Mouse (Mus musculus): ENCODE data around the gene Cenpx. TPM values are rescaled to one million over a fixed set of nuclear protein-coding genes. Genes with fewer than 3 reads are reported as not detected.
"Not testable (repeated sequence)": the region's sequence is repeated elsewhere in the genome, so short reads cannot be mapped to it uniquely, and the experiment has no call there.

Gene Cenpx
- 10 to 100 TPM; 35.4 to 36.4 TPM for total RNA-seq (2021)
- long read RNA-seq, experiment 1, transcript Cenpx-202 (5 exons, 606 nt), result major isoform, 13 of 30 reads
- long read RNA-seq, experiment 1, partial matches to known transcripts, result 2 of 30 reads
- long read RNA-seq, experiment 1, other reads (novel, unspliced or antisense), result 12 of 30 reads
- long read RNA-seq, experiment 2, transcript Cenpx-202 (5 exons, 606 nt), result major isoform, 19 of 26 reads
- long read RNA-seq, experiment 2, partial matches to known transcripts, result 2 of 26 reads
- long read RNA-seq, experiment 2, other reads (novel, unspliced or antisense), result 4 of 26 reads

DNA sequence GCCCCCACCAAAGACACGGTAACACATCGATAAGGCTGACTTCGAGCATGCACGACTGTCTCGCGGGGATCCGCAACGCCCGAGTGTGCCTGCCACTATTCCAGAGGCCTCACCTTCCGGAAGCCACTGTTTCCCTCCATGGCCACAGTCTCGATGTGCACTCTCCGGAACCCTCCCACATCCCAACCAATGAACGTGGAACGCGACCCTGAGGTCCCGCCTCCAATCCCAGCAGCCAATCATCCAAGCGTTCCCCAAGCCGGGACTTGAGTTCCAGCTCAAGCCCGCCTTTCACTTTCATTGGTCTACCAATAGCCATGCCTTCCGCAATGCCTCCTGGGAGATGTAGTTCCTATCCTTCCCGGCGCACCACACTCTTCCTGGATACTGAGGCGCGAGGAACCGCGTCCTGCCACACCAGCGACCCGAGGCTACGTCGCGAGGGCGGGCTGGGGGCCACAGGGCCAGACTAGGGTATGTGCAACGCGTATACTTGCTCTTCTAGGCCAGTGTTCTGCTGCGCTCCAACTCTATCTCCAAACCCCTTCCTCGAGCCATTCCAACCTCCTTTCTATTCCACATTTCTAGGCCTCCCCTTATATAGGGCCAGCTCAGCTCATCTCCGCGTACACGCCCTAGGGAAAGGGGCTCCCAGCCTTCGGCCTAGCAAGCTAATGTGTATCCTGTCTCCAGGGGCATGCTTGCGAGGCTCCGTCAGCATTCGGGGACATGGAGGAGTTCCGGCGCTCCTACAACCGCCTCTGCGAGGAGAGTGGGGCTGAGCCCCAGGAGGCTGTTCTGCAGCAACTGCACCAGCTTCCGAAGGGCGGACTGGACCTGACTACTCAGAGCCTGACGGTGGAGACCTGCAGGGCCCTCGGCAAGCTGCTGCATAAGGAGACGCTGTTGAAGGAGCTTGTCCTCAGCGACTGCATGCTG, at the start of gene Cenpx, which contains the start of gene Lrrc45:
Gene Cenpx, minus strand, starts transcription at position 159 of the 939 bp plus-strand sequence.
Gene Lrrc45, plus strand, starts transcription at position 346 of the 939 bp plus-strand sequence.
- DNase-seq, result peak; percentile 94 to 95
- intact Hi-C loops (cut with DNase I), result loop anchor here (2.0 to 5.0 kb wide), 4 partner anchors 95 to 227 kb away; no protein-coding TSS in a partner anchor

GRCm38 (mm10) chr11:120762672-120763041, 49.1 kb upstream of the Cenpx start, which contains the start of gene Hmga1b:
Hmga1b (plus strand) TSS chr11:120762794.
- not testable (repeated sequence) for DNase-seq

DNA sequence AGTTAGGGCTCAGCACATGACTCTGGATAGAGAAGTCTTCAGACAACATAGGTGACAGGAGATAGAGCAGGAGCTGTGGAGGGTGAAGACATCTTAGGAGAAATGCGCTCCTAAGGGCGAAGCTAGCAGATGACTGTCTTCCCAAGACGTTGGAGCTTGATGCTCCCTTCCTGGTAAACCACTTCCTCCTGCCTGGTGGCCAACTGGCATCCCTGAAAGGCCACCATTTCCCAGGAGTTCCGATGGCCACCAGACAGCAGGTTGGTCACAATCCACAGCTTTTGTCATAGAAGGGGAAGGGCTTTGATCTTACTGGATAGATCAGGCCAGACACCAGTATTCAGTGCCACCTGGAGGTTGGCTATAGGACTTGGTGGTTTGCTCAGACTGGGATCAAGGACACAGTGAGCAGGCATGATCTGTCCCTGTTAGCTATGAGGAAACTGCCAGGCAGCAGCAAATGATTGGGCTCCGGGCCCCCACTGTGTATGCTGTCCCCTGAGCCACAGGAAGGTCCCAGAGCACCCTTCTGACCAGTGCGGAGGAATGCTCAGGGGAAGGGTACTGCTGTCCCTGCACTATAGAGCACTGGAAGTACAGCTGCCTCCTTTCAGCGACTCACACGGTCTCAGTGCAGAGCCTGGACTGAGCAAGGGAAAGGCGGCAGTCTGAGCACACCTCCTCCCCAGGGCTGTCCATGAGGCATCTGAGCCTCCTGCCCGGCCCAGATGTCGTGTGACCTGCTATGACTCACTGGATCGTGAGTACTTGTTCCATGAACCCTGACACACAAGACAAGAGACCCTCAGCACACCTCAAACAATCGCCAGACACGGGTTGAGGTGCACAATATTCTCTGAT, 48.5 kb upstream of the Cenpx start:
- intact Hi-C loops (cut with DNase I), result no loop called here
- DNase-seq, result no peak

More at GRCm38 (mm10) chr11:120762672-120763041, 49.1 kb upstream of the Cenpx start, which contains the start of gene Hmga1b:
- intact Hi-C loops (cut with DNase I), result not testable (repeated sequence)

GRCm38 (mm10) chr11:120760236-120760635, 46.7 kb upstream of the Cenpx start:
- no peak for DNase-seq
- intact Hi-C loops (cut with DNase I), result no loop called here

DNA sequence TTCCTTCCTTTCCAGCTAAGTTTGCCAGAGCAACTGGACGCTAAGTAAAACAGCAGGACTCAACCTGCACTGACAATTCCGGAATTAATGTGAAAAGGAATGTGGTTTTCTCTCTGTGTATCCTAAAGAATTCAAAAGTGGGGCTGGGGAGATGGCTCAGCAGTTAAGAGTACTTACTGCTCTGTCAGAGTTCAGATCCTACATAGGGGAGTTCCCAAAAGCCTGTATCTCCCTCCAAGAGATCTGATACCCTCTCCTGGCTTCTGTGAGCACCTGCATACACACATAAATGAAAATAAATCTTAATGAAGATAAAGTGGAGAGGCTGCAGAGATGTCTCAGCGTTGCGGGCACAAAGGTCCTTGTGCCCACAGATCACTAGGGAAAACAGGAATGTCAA, 38.1 kb upstream of the Cenpx start:
- intact Hi-C loops (cut with DNase I), result loop anchor here (2.0 kb wide), 1 partner anchor 27 kb away; no protein-coding TSS in a partner anchor
- no peak for DNase-seq

DNA sequence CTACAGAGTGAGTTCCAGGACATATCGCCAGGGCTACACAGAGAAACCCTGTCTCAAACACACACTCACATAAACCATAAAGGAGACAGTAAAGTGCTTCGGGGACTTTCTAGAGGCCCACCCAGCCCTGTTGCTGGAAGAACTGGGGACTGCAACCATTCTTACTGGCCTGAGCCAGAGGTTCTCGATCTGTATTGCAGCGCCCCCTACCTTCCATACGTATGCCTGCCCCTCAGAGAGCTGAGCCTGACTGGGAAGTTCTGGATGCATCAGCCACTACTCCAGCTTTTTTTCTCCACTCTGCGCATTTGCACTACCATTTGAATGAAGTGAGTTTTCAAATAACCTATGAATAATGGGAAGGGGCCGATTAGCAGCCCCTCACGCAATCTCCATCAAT, 35.9 kb upstream of the Cenpx start:
- peak in 1 of 2 experiments; percentile 55 for DNase-seq
- intact Hi-C loops (cut with DNase I), result no loop called here

DNA sequence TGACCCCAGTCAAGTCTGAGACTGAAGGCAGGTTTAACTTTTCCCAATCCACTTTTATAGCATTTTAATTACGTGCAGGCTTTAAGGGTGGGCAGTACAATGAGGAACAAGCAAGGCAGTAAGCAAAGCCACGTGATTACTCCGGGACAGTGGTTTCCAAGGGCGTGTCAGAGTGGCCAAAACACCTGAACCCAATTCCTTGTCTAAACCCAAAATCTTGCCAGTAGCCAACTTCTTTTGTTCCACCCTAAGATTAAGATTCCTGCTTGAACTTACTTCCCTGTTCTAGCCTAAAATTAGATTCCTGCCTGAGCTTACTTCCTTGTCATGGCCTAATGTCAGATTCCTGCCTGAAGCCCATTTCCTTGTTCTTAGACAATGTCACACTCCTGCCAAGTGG, 34.4 kb upstream of the Cenpx start:
- DNase-seq, result no peak
- intact Hi-C loops (cut with DNase I), result no loop called here

DNA sequence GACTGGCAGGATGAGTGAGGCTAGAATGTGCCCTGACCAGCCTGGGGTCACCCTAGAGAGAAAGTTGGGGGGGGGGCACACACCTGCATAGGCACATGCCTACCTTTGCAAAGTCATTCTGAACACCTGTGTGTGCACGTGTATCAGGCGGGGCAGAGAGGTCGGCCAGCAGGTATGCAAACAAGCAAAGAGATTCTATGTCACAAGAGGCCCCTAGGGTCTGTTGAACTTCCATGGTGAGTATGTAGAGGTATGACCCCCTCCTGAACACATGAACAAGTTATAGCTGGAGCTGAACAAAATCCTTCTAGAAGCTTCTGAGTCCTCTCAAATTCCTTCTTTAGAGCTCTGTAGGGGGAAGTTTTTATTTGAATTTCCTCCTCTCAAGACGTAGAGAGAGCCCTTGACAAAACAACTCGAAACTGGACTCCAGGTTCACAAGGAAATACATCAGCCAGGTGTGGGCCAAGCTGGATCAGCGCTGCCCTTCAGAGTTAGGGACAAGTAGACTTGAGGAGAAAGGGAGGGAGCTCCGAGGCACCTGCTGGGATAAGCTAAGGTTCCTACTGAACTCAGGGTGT, 30.7 kb upstream of the Cenpx start:
- DNase-seq, result no peak
- intact Hi-C loops (cut with DNase I), result no loop called here

GRCm38 (mm10) chr11:120740981-120741380, 27.4 kb upstream of the Cenpx start:
- DNase-seq, result no peak
- intact Hi-C loops (cut with DNase I), result no loop called here

DNA sequence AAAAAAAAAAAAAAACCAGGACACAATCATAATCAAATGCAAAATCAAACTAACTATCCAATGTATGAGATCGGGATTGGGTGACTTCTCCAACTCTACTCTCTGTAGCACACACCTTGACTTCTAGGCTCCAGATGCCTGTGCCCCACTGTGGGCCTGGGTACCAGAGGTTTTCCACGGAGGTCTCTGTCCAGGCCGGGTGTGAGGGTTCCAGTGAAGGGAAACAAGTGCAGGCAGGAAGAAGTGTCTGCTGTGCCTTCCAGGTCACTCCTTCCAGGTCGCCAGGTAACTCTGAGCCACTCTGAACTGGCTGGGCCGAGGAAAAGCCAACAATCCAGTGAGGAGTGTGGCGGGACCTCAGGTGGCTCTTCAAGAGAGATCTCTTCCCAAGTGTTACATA, 22.9 kb upstream of the Cenpx start:
- DNase-seq, result no peak
- intact Hi-C loops (cut with DNase I), result no loop called here

DNA sequence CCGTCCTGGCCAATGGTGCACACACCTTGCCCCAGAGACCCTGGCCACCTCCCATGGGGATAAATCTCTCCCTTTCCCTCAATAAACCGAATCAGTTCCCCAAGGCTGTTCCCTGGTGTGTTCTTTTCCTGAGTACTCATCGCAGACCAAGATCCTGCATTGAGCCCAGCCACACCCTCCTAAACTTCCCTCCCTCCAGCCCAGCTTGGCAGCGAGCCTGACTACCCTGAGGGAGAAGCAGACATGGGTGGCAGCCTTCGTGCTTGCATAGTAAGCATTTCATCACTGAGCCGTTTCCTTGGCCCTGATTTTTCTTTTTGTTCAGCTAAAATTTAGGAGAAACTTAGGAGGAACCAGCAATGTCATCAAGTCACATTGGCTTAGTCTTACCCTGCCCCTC, 20.0 kb upstream of the Cenpx start:
- DNase-seq, result peak; percentile 52 to 57
- intact Hi-C loops (cut with DNase I), result no loop called here

DNA sequence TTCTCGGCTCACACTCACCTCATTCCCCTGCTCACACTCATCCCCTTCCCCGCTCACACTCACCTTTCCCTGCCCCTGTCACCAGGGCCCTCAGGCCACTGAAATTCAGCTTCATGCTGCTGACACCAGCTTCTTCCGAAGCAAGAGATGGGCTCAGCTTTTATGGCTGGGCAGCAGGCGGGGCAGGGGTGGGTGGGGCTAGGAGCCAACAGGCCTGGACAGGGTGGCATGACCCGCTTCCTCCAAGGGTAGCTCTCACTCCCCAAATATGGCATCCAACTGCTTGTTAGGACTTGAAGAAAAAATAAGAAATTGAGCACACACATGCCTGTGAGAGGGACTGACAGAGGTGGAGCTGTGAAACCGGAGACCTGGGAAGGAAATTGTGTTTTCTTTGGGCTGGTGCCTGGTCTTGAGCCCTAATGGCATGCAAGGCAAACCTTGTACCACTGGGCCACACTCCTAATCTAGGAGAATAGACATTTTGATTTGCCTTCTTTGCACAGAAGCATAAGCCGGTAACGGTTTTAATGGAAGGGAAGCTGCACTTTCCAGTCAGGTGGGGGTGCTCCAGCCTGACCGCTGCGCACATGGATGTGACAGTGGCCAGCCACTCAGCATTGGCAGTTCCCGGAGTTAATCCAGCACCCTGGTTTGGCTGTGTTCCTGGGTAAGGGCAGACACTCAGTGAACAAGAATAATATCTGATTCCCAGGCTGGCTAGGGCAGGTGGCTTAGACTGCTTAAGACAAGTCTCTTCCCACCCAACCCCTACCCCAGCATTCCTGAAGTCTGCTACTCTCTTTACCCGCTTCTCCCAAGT, 18.5 kb upstream of the Cenpx start, which contains the start of gene Cbr2:
Gene Cbr2, minus strand, starts transcription at position 257 of the 823 bp plus-strand sequence.
- DNase-seq, result peak; percentile 37 to 61

GRCm38 (mm10) chr11:120731395-120731794, 17.9 kb upstream of the Cenpx start:
- intact Hi-C loops (cut with DNase I), result no loop called here
- DNase-seq, result no peak

More for the DNA sequence above, 18.5 kb upstream of the Cenpx start, which contains the start of gene Cbr2:
- intact Hi-C loops (cut with DNase I), result no loop called here

DNA sequence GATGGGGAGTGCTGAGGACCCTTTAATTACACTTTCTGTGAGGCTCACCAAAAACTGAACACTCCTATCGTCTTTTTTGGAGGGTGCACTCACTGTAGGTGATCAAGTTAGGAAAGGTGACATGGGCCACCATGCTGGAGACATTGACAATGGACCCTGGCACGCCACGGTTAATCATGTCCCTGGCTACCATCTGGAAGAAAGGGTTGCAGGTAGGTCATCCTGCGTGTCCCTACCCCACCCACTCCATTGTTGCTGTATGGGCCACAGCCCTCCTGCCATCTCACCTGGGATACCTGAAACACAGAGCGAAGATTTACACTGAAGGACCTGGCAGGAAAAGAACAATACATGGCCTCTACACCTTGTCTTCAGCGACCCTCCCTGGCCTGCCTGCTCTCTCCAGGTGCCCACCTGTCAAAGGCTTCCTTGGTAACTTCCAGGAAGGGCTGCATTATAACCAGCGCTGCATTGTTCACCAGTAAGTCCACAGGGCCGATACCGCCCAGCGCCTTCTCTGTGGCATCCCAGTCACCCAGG, 16.9 kb upstream of the Cenpx start:
- no peak for DNase-seq
- intact Hi-C loops (cut with DNase I), result no loop called here

- intact Hi-C loops (cut with DNase I), result not testable (repeated sequence)
- peak in 1 of 2 experiments; percentile 31 for DNase-seq
Measured at GRCm38 (mm10) chr11:120729432-120730050, 16.0 kb upstream of the Cenpx start.

DNA sequence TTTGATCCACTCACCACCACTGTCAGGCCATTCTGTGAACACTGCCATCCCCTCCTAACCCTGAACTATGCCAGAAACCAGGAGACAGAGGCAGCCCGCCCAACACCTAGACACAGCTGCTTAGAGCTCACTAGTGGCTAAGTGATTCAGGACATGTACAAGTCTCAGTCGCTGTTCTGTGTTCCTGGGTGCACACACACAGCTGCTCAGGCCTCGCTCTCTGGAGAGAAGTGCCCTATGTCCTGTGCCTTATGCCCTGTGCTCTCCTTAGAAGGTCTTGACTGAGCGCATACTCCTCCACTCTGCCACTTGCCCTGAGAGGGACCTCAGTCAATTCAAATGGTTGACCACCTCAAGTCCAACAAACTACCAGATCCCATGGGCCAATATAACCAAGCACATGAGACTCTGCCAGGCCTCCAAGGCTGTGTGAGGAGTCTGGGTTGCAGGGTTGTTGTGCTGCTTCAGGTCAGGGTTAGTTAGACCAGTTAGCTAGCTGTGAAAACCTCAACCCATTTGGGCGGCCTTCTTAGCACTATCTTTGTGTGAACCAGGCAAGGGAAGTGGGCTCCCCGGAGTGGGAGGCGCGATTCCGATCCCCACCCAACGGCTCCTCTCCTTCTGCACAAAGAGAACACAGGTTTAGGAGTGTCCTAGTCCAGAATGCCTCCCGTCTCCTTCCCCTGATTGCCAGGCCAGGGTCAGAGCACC, 15.1 kb upstream of the Cenpx start:
- intact Hi-C loops (cut with DNase I), result no loop called here
- DNase-seq, result no peak

DNA sequence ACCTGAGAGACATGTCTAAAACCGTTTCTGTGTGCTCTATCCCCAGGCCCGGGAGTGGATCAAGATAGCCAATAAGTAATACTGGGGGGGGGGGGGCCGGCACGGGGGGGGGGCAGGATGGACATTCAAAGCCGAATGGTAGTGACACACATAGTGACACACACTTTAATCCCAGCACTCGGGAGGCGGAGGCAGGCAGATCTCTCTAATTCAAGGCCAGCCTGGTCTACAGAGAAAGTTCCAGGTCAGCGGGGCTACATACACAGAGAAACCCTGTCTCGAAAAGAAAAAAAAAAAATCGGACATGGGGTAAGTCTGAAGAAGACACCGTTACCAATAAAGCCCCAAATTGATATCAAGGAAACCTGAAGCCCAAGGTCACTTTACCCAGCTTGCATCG, 14.0 kb upstream of the Cenpx start:
- DNase-seq, result no peak
- intact Hi-C loops (cut with DNase I), result no loop called here

DNA sequence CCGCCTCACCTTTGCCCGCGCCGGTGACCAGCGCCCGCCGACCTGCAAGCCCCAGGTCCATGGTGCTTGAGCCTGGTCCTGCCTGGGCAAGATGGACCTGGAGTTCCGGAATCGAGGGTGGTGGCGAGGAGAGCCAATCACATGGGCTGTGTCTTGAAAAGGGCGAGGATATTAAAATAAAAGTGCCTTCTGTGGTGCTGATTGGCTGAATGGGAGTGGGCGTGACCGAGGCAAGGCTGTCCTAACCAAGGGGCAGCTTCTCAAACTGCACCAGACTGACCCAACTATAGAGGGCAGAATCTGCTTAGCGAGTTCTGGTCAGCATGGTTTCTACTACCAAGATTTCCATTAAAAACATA, 13.6 kb upstream of the Cenpx start, which contains the start of gene Dcxr:
Gene Dcxr, minus strand, starts transcription at position 113 of the 359 bp plus-strand sequence.
- intact Hi-C loops (cut with DNase I), result no loop called here
- peak; percentile 84 for DNase-seq
